ENCODE assay signal across 22 mouse cellular contexts in the genomic region with DNA sequence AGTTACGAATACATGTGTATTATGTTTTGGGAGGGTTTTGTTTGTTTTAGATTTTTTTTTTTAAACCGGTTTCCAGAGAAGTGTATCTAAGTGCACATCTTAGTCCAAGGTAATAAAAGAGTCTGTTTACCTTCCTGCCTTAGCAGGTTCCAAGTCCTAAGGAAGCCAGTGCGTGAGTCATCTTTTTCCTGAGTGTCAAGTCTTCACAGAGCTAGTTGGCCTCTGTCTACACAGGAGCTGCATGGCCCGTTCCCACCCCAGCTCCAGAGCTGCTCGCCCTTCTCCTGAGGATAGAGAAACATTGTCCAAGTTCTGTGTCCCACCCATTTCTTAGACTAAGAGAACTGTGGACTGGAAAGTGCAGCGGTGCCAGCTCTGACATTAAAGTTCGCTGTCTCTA.
A peak's percentile ranks its signal among the peaks of the same experiment; 100 is the strongest.
DNase-seq lines count a peak whose midpoint lies in the region; ATAC-seq lines count a peak whose summit lies in the region.
"Had no signal": no experiment of that assay in that cellular context is flagged by ENCODE, and none has a peak within 500 bp of the region (broad histone marks: within the 10 kb centered on the region; RNA-seq: fewer than 3 reads in every experiment).

No protein-coding gene starts in this region.

- no peaks in the 10 kb centered on the region for H3K9me3 ChIP-seq in intestine, embryonic 16.5 days (ENCODE audit: control insufficient read depth, low read length)
- H3K9me3 ChIP-seq in stomach, embryonic 15.5 days = no peaks in the 10 kb centered on the region
- H3K9me3 ChIP-seq: embryonic facial prominence, embryonic 12.5 days; heart, embryonic 10.5 days; hindbrain, embryonic 15.5 days; limb, embryonic 10.5 days; liver, embryonic 12.5 days; lung, embryonic 15.5 days; midbrain, embryonic 13.5 days; neural tube, embryonic 15.5 days had no signal

- no peak overlapping the region for H3K9ac ChIP-seq in intestine, embryonic 16.5 days (ENCODE audit: low read depth, low read length)
- no peak overlapping the region for H3K9ac ChIP-seq in stomach, embryonic 15.5 days
- H3K9ac ChIP-seq: embryonic facial prominence, embryonic 12.5 days; hindbrain, embryonic 15.5 days; liver, embryonic 12.5 days; lung, embryonic 15.5 days; midbrain, embryonic 13.5 days; neural tube, embryonic 15.5 days had no signal

- H3K4me2 ChIP-seq in intestine, embryonic 16.5 days (ENCODE audit: low read depth, low read length) = no peak overlapping the region; the same call in 1 of the 2 replicates
- H3K4me2 ChIP-seq in stomach, embryonic 15.5 days = no peak overlapping the region
- H3K4me2 ChIP-seq: embryonic facial prominence, embryonic 12.5 days; hindbrain, embryonic 15.5 days; liver, embryonic 12.5 days; lung, embryonic 15.5 days; midbrain, embryonic 13.5 days; neural tube, embryonic 15.5 days had no signal

- H3K36me3 ChIP-seq in intestine, embryonic 16.5 days (ENCODE audit: control insufficient read depth, insufficient read depth, low read length) = no peaks in the 10 kb centered on the region
- no peaks in the 10 kb centered on the region for H3K36me3 ChIP-seq in stomach, embryonic 15.5 days
- H3K36me3 ChIP-seq: embryonic facial prominence, embryonic 12.5 days; heart, embryonic 10.5 days; hindbrain, embryonic 15.5 days; limb, embryonic 10.5 days; liver, embryonic 12.5 days; lung, embryonic 15.5 days; midbrain, embryonic 13.5 days; neural tube, embryonic 15.5 days had no signal

- H3K4me3 ChIP-seq in intestine, embryonic 16.5 days (ENCODE audit: low read length) = no peak overlapping the region
- no peak overlapping the region for H3K4me3 ChIP-seq in stomach, embryonic 15.5 days (replicated peaks)
- H3K4me3 ChIP-seq: embryonic facial prominence, embryonic 12.5 days; heart, embryonic 10.5 days; hindbrain, embryonic 15.5 days; limb, embryonic 10.5 days; liver, embryonic 12.5 days; lung, embryonic 15.5 days; midbrain, embryonic 13.5 days; myocyte; neural tube, embryonic 15.5 days had no signal

- DNase-seq in adrenal gland, adult 8-10 months = peak; percentile 12
- DNase-seq in adrenal gland, adult 18-20 months (ENCODE audit: low spot score in 2 of 2) = no peak
- peak; percentile 39 to 54 for DNase-seq in kidney, adult 8-10 months
- DNase-seq in kidney, adult 18-20 months = no peak
- no peak for DNase-seq in cerebellum, adult 8-10 months
- DNase-seq in ovary, postnatal 14 days (ENCODE audit: low spot score) = no peak
- DNase-seq: adrenal gland, postnatal 14 days; cerebellum, adult 18-20 months; heart, postnatal 36 days had no signal

- no peaks in the 10 kb centered on the region for H3K27me3 ChIP-seq in intestine, embryonic 16.5 days (replicated peaks; ENCODE audit: control insufficient read depth, insufficient read depth, low read length)
- no peaks in the 10 kb centered on the region for H3K27me3 ChIP-seq in stomach, embryonic 15.5 days (replicated peaks)
- H3K27me3 ChIP-seq: CH12.LX; embryonic facial prominence, embryonic 12.5 days; hindbrain, embryonic 15.5 days; liver, embryonic 12.5 days; midbrain, embryonic 13.5 days; neural tube, embryonic 15.5 days had no signal

- ATAC-seq in intestine, embryonic 16.5 days = peak; percentile 87
- ATAC-seq in stomach, embryonic 15.5 days (ENCODE audit: insufficient read depth, low FRiP score, low read depth) = peak; percentile 83
- ATAC-seq: forebrain, embryonic 16.5 days; liver, embryonic 12.5 days; midbrain, embryonic 13.5 days had no signal

- WGBS in intestine, embryonic 16.5 days = 51% methylated on average over 7 of the region's 7 CpGs
- WGBS in stomach, embryonic 15.5 days = 56% methylated on average over 7 of the region's 7 CpGs

- H3K27ac ChIP-seq in intestine, embryonic 16.5 days (ENCODE audit: low read length) = peak overlapping the region; percentile 82
- no peak overlapping the region for H3K27ac ChIP-seq in stomach, embryonic 15.5 days
- H3K27ac ChIP-seq: embryonic facial prominence, embryonic 12.5 days; heart, embryonic 10.5 days; hindbrain, embryonic 15.5 days; limb, embryonic 10.5 days; liver, embryonic 12.5 days; lung, embryonic 15.5 days; midbrain, embryonic 13.5 days; neural tube, embryonic 15.5 days had no signal

- peaks cover 22% of the 10 kb centered on the region for H3K4me1 ChIP-seq in intestine, embryonic 16.5 days (ENCODE audit: control insufficient read depth, insufficient read depth, low read length)
- peaks cover 7% of the 10 kb centered on the region; the same call in 1 of the 2 replicates for H3K4me1 ChIP-seq in stomach, embryonic 15.5 days
- H3K4me1 ChIP-seq: embryonic facial prominence, embryonic 12.5 days; hindbrain, embryonic 15.5 days; midbrain, embryonic 13.5 days; neural tube, embryonic 15.5 days had no signal

Comparison
In these comparisons a context has a peak if more than half of its experiments do, and no peak if none do; other contexts are left out.
1. DNase-seq: peak in adrenal gland, adult 8-10 months (single experiment) and kidney, adult 8-10 months (2 of 2); none in adrenal gland, adult 18-20 months (0 of 2), kidney, adult 18-20 months (single experiment), cerebellum, adult 8-10 months (single experiment) and ovary, postnatal 14 days (single experiment).